Comparison of ENCODE assay signal across 22 mouse cellular contexts in the genomic region with DNA sequence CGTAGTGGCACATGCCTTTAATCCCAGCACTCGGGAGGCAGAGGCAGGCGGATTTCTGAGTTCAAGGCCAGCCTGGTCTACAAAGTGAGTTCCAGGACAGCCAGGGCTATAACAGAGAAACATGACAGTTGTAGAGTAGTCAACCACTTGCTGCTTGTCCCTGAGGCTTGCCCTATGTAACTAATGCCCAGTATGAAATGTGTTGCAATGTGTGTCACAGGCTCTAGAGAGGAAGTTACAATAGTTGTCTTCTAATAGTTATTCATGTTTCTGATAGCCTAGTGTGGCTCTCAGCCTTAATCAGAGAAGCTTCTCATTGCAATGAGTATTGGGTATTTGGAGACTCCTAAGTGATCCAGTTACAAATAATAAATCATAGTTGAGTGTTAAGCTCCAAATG. TPM values are rescaled to one million over a fixed set of nuclear protein-coding genes. Genes with fewer than 3 reads are reported as not detected.
"Had no signal": no experiment of that assay in that cellular context is flagged by ENCODE, and none has a peak within 500 bp of the region (broad histone marks: within the 10 kb centered on the region; RNA-seq: fewer than 3 reads in every experiment).

No protein-coding gene starts in this region.

- ATAC-seq: hindbrain, embryonic 16.5 days; inflammation-experienced regulatory T-cells, adult 6 months; intestine, embryonic 15.5 days; intestine, postnatal 0 days had no signal

- DNase-seq: gastrocnemius, adult 2 months; gastrocnemius, postnatal 10 days; gastrocnemius, postnatal 25 days; heart, adult 11 months; heart, adult 2 months; heart, postnatal 10 days; heart, postnatal 4 days; kidney, adult 18-20 months; kidney, adult 8-10 months; kidney, postnatal 10 days; kidney, postnatal 25 days; kidney, postnatal 4 days; left cerebral cortex, postnatal 4 days had no signal

RNA-seq across cellular contexts. Expression of gene Ostn, which starts 10.8 kb away (rescaled TPM):
- total RNA-seq: heart, adult 2 months; heart, postnatal 10 days; heart, postnatal 25 days; heart, postnatal 4 days; layer of hippocampus, adult 2 months; layer of hippocampus, postnatal 25 days; left cerebral cortex, adult 2 months; liver, adult 2 months had no signal
